Mouse (Mus musculus) adrenal gland, postnatal 14 days (tissue): ENCODE results near the gene Cttnbp2nl. TPM values are rescaled to one million over a fixed set of nuclear protein-coding genes. Genes with fewer than 3 reads are reported as not detected.

Experiments used
- DNase-seq: peaks from one replicate; pipeline ENCODE4 v3.0.0; 2021; ENCODE audit warnings: mixed read lengths
- long read RNA-seq, 2 experiments: library from polyadenylated mRNA; stranded (forward); transcript quantifications; one replicate each; pipeline ENCODE4 v2.0.0; 2021
- total RNA-seq: library from RNA; stranded (reverse); gene quantifications from 2 replicates; pipeline ENCODE4 v1.2.3, GENCODE M21; 2021

Gene Cttnbp2nl
- total RNA-seq = 22.9 and 27.3 TPM in 2 replicates
- long read RNA-seq, experiment 1, full-length matches to known transcripts = 6 of 10 reads
- long read RNA-seq, experiment 1, partial matches to known transcripts = 0 of 10 reads
- long read RNA-seq, experiment 1, other reads (novel, unspliced or antisense) = 4 of 10 reads
- long read RNA-seq, experiment 2, full-length matches to known transcripts = 5 of 10 reads
- long read RNA-seq, experiment 2, partial matches to known transcripts = 0 of 10 reads
- long read RNA-seq, experiment 2, other reads (novel, unspliced or antisense) = 5 of 10 reads

- DNase-seq = peak; percentile 98
Observed at GRCm38 (mm10) chr3:105052937-105053697, at the start of gene Cttnbp2nl. Cttnbp2nl (minus strand) TSS chr3:105053146.

- no peak for DNase-seq
Observed at GRCm38 (mm10) chr3:105100270-105100589, 47.3 kb upstream of the Cttnbp2nl start.

GRCm38 (mm10) chr3:105099526-105100269, 46.8 kb upstream of the Cttnbp2nl start:
- no peak for DNase-seq

- DNase-seq = no peak
Observed at GRCm38 (mm10) chr3:105097581-105097980, 44.6 kb upstream of the Cttnbp2nl start.

GRCm38 (mm10) chr3:105095026-105095425, 42.1 kb upstream of the Cttnbp2nl start:
- no peak for DNase-seq

- peak; percentile 45 for DNase-seq
Observed at GRCm38 (mm10) chr3:105094448-105094847, 41.5 kb upstream of the Cttnbp2nl start.

GRCm38 (mm10) chr3:105092721-105093505, 40.0 kb upstream of the Cttnbp2nl start:
- no peak for DNase-seq

GRCm38 (mm10) chr3:105090981-105091380, 38.0 kb upstream of the Cttnbp2nl start:
- DNase-seq = peak; percentile 78

GRCm38 (mm10) chr3:105090147-105090546, 37.2 kb upstream of the Cttnbp2nl start:
- DNase-seq = no peak

- DNase-seq = no peak
Observed at GRCm38 (mm10) chr3:105088638-105089037, 35.7 kb upstream of the Cttnbp2nl start.

- DNase-seq = peak; percentile 46
Observed at GRCm38 (mm10) chr3:105087344-105087743, 34.4 kb upstream of the Cttnbp2nl start.

GRCm38 (mm10) chr3:105078231-105078826, 25.4 kb upstream of the Cttnbp2nl start:
- DNase-seq = peak; percentile 89

- no peak for DNase-seq
Observed at GRCm38 (mm10) chr3:105075796-105076195, 22.9 kb upstream of the Cttnbp2nl start.

GRCm38 (mm10) chr3:105072536-105072935, 19.6 kb upstream of the Cttnbp2nl start:
- DNase-seq = no peak

GRCm38 (mm10) chr3:105071251-105071650, 18.3 kb upstream of the Cttnbp2nl start:
- no peak for DNase-seq

- no peak for DNase-seq
Observed at GRCm38 (mm10) chr3:105070553-105070952, 17.6 kb upstream of the Cttnbp2nl start.

GRCm38 (mm10) chr3:105066544-105066943, 13.6 kb upstream of the Cttnbp2nl start, which contains the start of gene 4930564D02Rik:
4930564D02Rik (plus strand) TSS chr3:105066844.
- no peak for DNase-seq

GRCm38 (mm10) chr3:105062676-105063075, 9.7 kb upstream of the Cttnbp2nl start:
- DNase-seq = no peak

- no peak for DNase-seq
Observed at GRCm38 (mm10) chr3:105061991-105062390, 9.0 kb upstream of the Cttnbp2nl start.

GRCm38 (mm10) chr3:105061496-105061895, 8.6 kb upstream of the Cttnbp2nl start:
- no peak for DNase-seq

- no peak for DNase-seq
Observed at GRCm38 (mm10) chr3:105060992-105061391, 8.0 kb upstream of the Cttnbp2nl start.

GRCm38 (mm10) chr3:105059911-105060310, 7.0 kb upstream of the Cttnbp2nl start:
- DNase-seq = no peak
